Mouse (Mus musculus) midbrain, embryonic 15.5 days (tissue): ENCODE measurements around the gene Ltbr. TPM values are rescaled to one million over a fixed set of nuclear protein-coding genes. Genes with fewer than 3 reads are reported as not detected.
"Not testable (repeated sequence)": the region's sequence is repeated elsewhere in the genome, so short reads cannot be mapped to it uniquely, and the experiment has no call there.

Experiments used
- ATAC-seq: fragments of 200-750 bp; cut with Nextera tagmentation; replicated peaks from 2 replicates; pipeline ENCODE4 v1.8.0; 2017; ENCODE audit warnings: moderate TSS enrichment
- H3K27ac ChIP-seq: fragments of 300-500 bp; sonication (generic); 2 replicates; pipeline ENCODE4 v1.5.1; 2015; ENCODE audit warnings: mild to moderate bottlenecking, inconsistent platforms
- H3K27me3 ChIP-seq: fragments of 300-500 bp; sonication (generic); replicated peaks from 2 replicates; pipeline ENCODE4 v1.6.1; 2015; ENCODE audit warnings: inconsistent platforms
- H3K36me3 ChIP-seq: fragments of 300-500 bp; sonication (generic); replicated peaks from 2 replicates; pipeline ENCODE4 v1.6.1; 2015; ENCODE audit warnings: inconsistent platforms
- H3K4me1 ChIP-seq: fragments of 300-500 bp; sonication (generic); 2 replicates; pipeline ENCODE4 v1.6.1; 2015; ENCODE audit warnings: inconsistent platforms
- H3K4me2 ChIP-seq: fragments of 300-500 bp; sonication (generic); 2 replicates; pipeline ENCODE4 v1.6.1; 2015; ENCODE audit warnings: inconsistent platforms, mild to moderate bottlenecking, moderate library complexity
- H3K4me3 ChIP-seq: fragments of 300-500 bp; sonication (generic); 2 replicates; pipeline ENCODE4 v1.5.1; 2015; ENCODE audit warnings: mild to moderate bottlenecking, inconsistent platforms
- H3K9ac ChIP-seq: fragments of 300-500 bp; sonication (generic); 2 replicates; pipeline ENCODE4 v1.6.1; 2015; ENCODE audit warnings: mild to moderate bottlenecking, inconsistent platforms
- H3K9me3 ChIP-seq: fragments of 300-500 bp; sonication (generic); 2 replicates; pipeline ENCODE4 v1.6.1; 2016; ENCODE audit warnings: inconsistent platforms
- WGBS: fragments of 180-500 bp; shearing (Covaris S2); methylation state at CpG from one replicate; pipeline ENCODE4 v1.1.7; 2015; ENCODE audit warnings: mixed read lengths; 5-methylcytosine and 5-hydroxymethylcytosine counted together
- polyA plus RNA-seq: library from polyadenylated mRNA; unstranded; fragments of >200 nt; fragmentation: Nextera tagmentation; extraction: Ambion mirVana; gene quantifications from 2 replicates; pipeline ENCODE4 v1.2.1, GENCODE M21; 2015

The Ltbr gene
- polyA plus RNA-seq, 1 experiment from 2014 or later = 14.2 TPM

- not testable (repeated sequence) for H3K9me3 ChIP-seq, H3K9ac ChIP-seq, H3K27me3 ChIP-seq, H3K27ac ChIP-seq, H3K4me3 ChIP-seq, H3K36me3 ChIP-seq, ATAC-seq, H3K4me1 ChIP-seq, H3K4me2 ChIP-seq
- WGBS = 92% methylated on average over 13 of the region's 13 CpGs
Observed at GRCm38 (mm10) chr6:125282721-125283120, 31.0 kb downstream of the Ltbr start.

GRCm38 (mm10) chr6:125279729-125280128, 34.0 kb downstream of the Ltbr start:
- ATAC-seq = no peak
- H3K36me3 ChIP-seq = no peaks in the 10 kb centered on the region
- no peak overlapping the region for H3K4me3 ChIP-seq
- no peak overlapping the region for H3K4me2 ChIP-seq
- no peaks in the 10 kb centered on the region for H3K4me1 ChIP-seq
- H3K27ac ChIP-seq = no peak overlapping the region
- no peaks in the 10 kb centered on the region for H3K27me3 ChIP-seq
- 64% methylated on average over 8 of the region's 8 CpGs for WGBS
- no peaks in the 10 kb centered on the region for H3K9me3 ChIP-seq
- no peak overlapping the region for H3K9ac ChIP-seq

GRCm38 (mm10) chr6:125274841-125275563, 38.7 kb downstream of the Ltbr start:
- H3K4me1 ChIP-seq = peaks cover 6% of the 10 kb centered on the region; the same call in 1 of the 2 replicates
- H3K27me3 ChIP-seq = no peaks in the 10 kb centered on the region
- no peak overlapping the region for H3K4me2 ChIP-seq
- no peaks in the 10 kb centered on the region for H3K9me3 ChIP-seq
- no peak for ATAC-seq
- H3K4me3 ChIP-seq = no peak overlapping the region
- WGBS = 63% methylated on average over 15 of the region's 15 CpGs
- H3K27ac ChIP-seq = no peak overlapping the region
- no peaks in the 10 kb centered on the region for H3K36me3 ChIP-seq
- no peak overlapping the region for H3K9ac ChIP-seq

- Histone ChIP-seq H3K9ac (no peak overlapping the region), H3K4me1 (peaks cover 6% of the 10 kb centered on the region; the same call in 1 of the 2 replicates), H3K27ac (no peak overlapping the region), H3K4me2 (no peak overlapping the region), H3K27me3 (no peaks in the 10 kb centered on the region), H3K4me3 (no peak overlapping the region), H3K9me3 (no peaks in the 10 kb centered on the region), H3K36me3 (no peaks in the 10 kb centered on the region)
- WGBS = 76% methylated on average over 10 of the region's 10 CpGs
- no peak for ATAC-seq
Observed at GRCm38 (mm10) chr6:125272228-125272785, 41.4 kb downstream of the Ltbr start.

- H3K9me3 ChIP-seq = no peaks in the 10 kb centered on the region
- H3K27me3 ChIP-seq = no peaks in the 10 kb centered on the region
- 20% methylated on average over 17 of the region's 17 CpGs for WGBS
- H3K4me3 ChIP-seq = 0 out of 2 replicates have a peak overlapping the region, but pooled peaks have one; percentile 7
- ATAC-seq = peak; percentile 93
- H3K4me2 ChIP-seq = peak overlapping the region; percentile 34
- H3K9ac ChIP-seq = no peak overlapping the region
- no peaks in the 10 kb centered on the region for H3K36me3 ChIP-seq
- peaks cover 6% of the 10 kb centered on the region; the same call in 1 of the 2 replicates for H3K4me1 ChIP-seq
- no peak overlapping the region for H3K27ac ChIP-seq
Observed at GRCm38 (mm10) chr6:125271455-125272227, 42.0 kb downstream of the Ltbr start.

- Histone ChIP-seq H3K4me1 (peaks cover 6% of the 10 kb centered on the region; the same call in 1 of the 2 replicates), H3K4me2 (no peak overlapping the region), H3K9ac (no peak overlapping the region), H3K4me3 (no peak overlapping the region), H3K9me3 (no peaks in the 10 kb centered on the region), H3K27ac (no peak overlapping the region), H3K27me3 (no peaks in the 10 kb centered on the region), H3K36me3 (no peaks in the 10 kb centered on the region)
- ATAC-seq = no peak
- 50% methylated on average over 6 of the region's 6 CpGs for WGBS
Observed at GRCm38 (mm10) chr6:125268799-125269198, 44.9 kb downstream of the Ltbr start.

- Histone ChIP-seq H3K27me3 (no peaks in the 10 kb centered on the region), H3K4me2 (no peak overlapping the region), H3K9ac (no peak overlapping the region), H3K27ac (no peak overlapping the region), H3K4me3 (no peak overlapping the region), H3K36me3 (no peaks in the 10 kb centered on the region), H3K4me1 (peaks cover 6% of the 10 kb centered on the region; the same call in 1 of the 2 replicates), H3K9me3 (no peaks in the 10 kb centered on the region)
- ATAC-seq = no peak
- 89% methylated on average over 3 of the region's 3 CpGs for WGBS
Observed at GRCm38 (mm10) chr6:125267469-125267868, 46.2 kb downstream of the Ltbr start.

GRCm38 (mm10) chr6:125266600-125266999, 47.1 kb downstream of the Ltbr start:
- ATAC-seq, H3K4me2 ChIP-seq, H3K9me3 ChIP-seq, H3K36me3 ChIP-seq, H3K27ac ChIP-seq, H3K4me1 ChIP-seq, H3K9ac ChIP-seq, H3K4me3 ChIP-seq, H3K27me3 ChIP-seq: not testable (repeated sequence)
- 63% methylated on average over 6 of the region's 6 CpGs for WGBS

GRCm38 (mm10) chr6:125266091-125266490, 47.6 kb downstream of the Ltbr start:
- Histone ChIP-seq H3K4me2 (no peak overlapping the region), H3K36me3 (no peaks in the 10 kb centered on the region), H3K4me3 (no peak overlapping the region), H3K27me3 (no peaks in the 10 kb centered on the region), H3K9me3 (no peaks in the 10 kb centered on the region), H3K9ac (no peak overlapping the region), H3K4me1 (no peaks in the 10 kb centered on the region), H3K27ac (no peak overlapping the region)
- no peak for ATAC-seq
- WGBS = 80% methylated on average over 13 of the region's 13 CpGs

GRCm38 (mm10) chr6:125265239-125265638, 48.4 kb downstream of the Ltbr start:
- no peak for ATAC-seq
- 60% methylated on average over 10 of the region's 10 CpGs for WGBS
- Histone ChIP-seq H3K9me3 (no peaks in the 10 kb centered on the region), H3K9ac (no peak overlapping the region), H3K36me3 (no peaks in the 10 kb centered on the region), H3K27me3 (no peaks in the 10 kb centered on the region), H3K4me2 (no peak overlapping the region), H3K27ac (no peak overlapping the region), H3K4me3 (no peak overlapping the region), H3K4me1 (no peaks in the 10 kb centered on the region)

GRCm38 (mm10) chr6:125264219-125264618, 49.5 kb downstream of the Ltbr start:
- H3K4me1 ChIP-seq = no peaks in the 10 kb centered on the region
- no peaks in the 10 kb centered on the region for H3K9me3 ChIP-seq
- H3K27me3 ChIP-seq = no peaks in the 10 kb centered on the region
- no peak overlapping the region for H3K4me3 ChIP-seq
- WGBS = 89% methylated on average over 9 of the region's 9 CpGs
- no peaks in the 10 kb centered on the region for H3K36me3 ChIP-seq
- H3K27ac ChIP-seq = no peak overlapping the region
- ATAC-seq = no peak
- no peak overlapping the region for H3K4me2 ChIP-seq
- H3K9ac ChIP-seq = no peak overlapping the region

- H3K4me3 ChIP-seq = no peak overlapping the region
- WGBS = 84% methylated on average over 10 of the region's 10 CpGs
- no peak overlapping the region for H3K4me2 ChIP-seq
- H3K27ac ChIP-seq = no peak overlapping the region
- H3K9ac ChIP-seq = no peak overlapping the region
- no peaks in the 10 kb centered on the region for H3K9me3 ChIP-seq
- no peaks in the 10 kb centered on the region for H3K36me3 ChIP-seq
- no peak for ATAC-seq
- H3K27me3 ChIP-seq = no peaks in the 10 kb centered on the region
- H3K4me1 ChIP-seq = no peaks in the 10 kb centered on the region
Observed at GRCm38 (mm10) chr6:125260006-125260555, 53.6 kb downstream of the Ltbr start.
